Mouse (Mus musculus) limb, embryonic 14.5 days (tissue): ENCODE measurements around the gene AW551984. TPM values are rescaled to one million over a fixed set of nuclear protein-coding genes. Genes with fewer than 3 reads are reported as not detected.
A peak's percentile ranks its signal among the peaks of the same experiment; 100 is the strongest.

Experiments
- ATAC-seq: fragments of 200-750 bp; cut with Nextera tagmentation; 2 replicates; pipeline ENCODE4 v1.8.0; 2017; ENCODE audit warnings: low read depth, moderate number of reproducible peaks, moderate TSS enrichment; ENCODE audit not compliant: low FRiP score
- DNase-seq: peaks from one replicate; pipeline ENCODE4 v3.0.0-alpha.2; 2015; ENCODE audit warnings: low spot score
- H3K27ac ChIP-seq: fragments of 300-500 bp; sonication (generic); replicated peaks from 2 replicates; pipeline ENCODE4 v1.5.1; 2014; ENCODE audit warnings: low read depth, mild to moderate bottlenecking, low read length, moderate library complexity, mixed read lengths
- H3K27me3 ChIP-seq: fragments of 300-500 bp; sonication (generic); 2 replicates; pipeline ENCODE4 v1.6.1; 2014; ENCODE audit warnings: low read length, mixed read lengths; ENCODE audit not compliant: control insufficient read depth, insufficient read depth
- H3K36me3 ChIP-seq: fragments of 300-500 bp; sonication (generic); 2 replicates; pipeline ENCODE4 v1.6.1; 2014; ENCODE audit warnings: mild to moderate bottlenecking, low read length, moderate library complexity, mixed read lengths; ENCODE audit not compliant: control insufficient read depth, insufficient read depth
- H3K4me1 ChIP-seq: fragments of 300-500 bp; sonication (generic); 2 replicates; pipeline ENCODE4 v1.6.1; 2014; ENCODE audit warnings: antibody characterized with exemption, low read length, mixed read lengths; ENCODE audit not compliant: control insufficient read depth, insufficient read depth
- H3K4me2 ChIP-seq: fragments of 300-500 bp; sonication (generic); replicated peaks from 2 replicates; pipeline ENCODE4 v1.6.1; 2014; ENCODE audit warnings: low read depth, mild to moderate bottlenecking, low read length, moderate library complexity; ENCODE audit not compliant: severe bottlenecking
- H3K4me3 ChIP-seq: fragments of 300-500 bp; sonication (generic); replicated peaks from 2 replicates; pipeline ENCODE4 v1.5.1; 2014; ENCODE audit warnings: low read length
- H3K9ac ChIP-seq: fragments of 300-500 bp; sonication (generic); 2 replicates; pipeline ENCODE4 v1.6.1; 2014; ENCODE audit warnings: mild to moderate bottlenecking, low read depth, low read length, moderate library complexity; ENCODE audit not compliant: severe bottlenecking
- H3K9me3 ChIP-seq: fragments of 300-500 bp; sonication (generic); 2 replicates; pipeline ENCODE4 v1.6.1; 2016; ENCODE audit warnings: low read length; ENCODE audit not compliant: control insufficient read depth
- POLR2A ChIP-seq: fragments of 200-500 bp; IDR thresholded peaks from 2 replicates; pipeline ENCODE4 v1.8.0; 2012; ENCODE audit warnings: inconsistent platforms, mild to moderate bottlenecking, moderate library complexity, borderline replicate concordance; ENCODE audit not compliant: insufficient read depth, insufficient read length; ENCODE audit errors: extremely low read depth
- WGBS: fragments of 180-500 bp; shearing (Covaris S2); extraction: QIAGEN DNeasy Blood & Tissue Kit; methylation state at CpG from one replicate; pipeline ENCODE4 v1.1.7; 2014; 5-methylcytosine and 5-hydroxymethylcytosine counted together
- polyA plus RNA-seq, 2 experiments: library from polyadenylated mRNA; depleted of rRNA in 1 of 2; stranded (reverse) in 1 of 2; unstranded in 1 of 2; fragments of >200 nt; fragmentation: Nextera tagmentation in 1 of 2; extraction: Ambion mirVana in 1 of 2; gene quantifications; 2 replicates each; pipeline versions ENCODE4 v1.2.1 to v1.2.3; 2012 to 2014

Gene AW551984
- polyA plus RNA-seq, 2 experiments: 75.3 to 103 TPM

DNA sequence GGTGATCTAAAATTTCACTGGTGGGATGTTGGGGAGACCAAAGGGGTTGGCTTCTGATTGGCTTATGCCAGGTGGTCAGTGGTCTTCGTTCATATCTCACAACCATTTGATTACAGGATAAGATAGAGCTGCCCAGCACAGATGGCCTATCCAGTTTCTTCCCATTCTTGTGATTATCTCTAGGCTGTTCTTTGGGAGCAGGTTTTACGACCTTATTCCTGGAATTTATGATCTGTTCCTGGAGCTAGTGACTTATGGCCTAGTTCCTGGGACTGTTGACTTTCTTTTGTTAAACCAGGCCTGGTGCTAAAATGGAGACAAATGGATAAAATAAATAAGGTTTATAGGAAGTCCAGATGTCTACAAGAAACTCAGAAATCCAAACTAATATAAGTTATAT, 20.5 kb upstream of the AW551984 start:
- DNase-seq (no peak), ATAC-seq (no peak)
- Histone ChIP-seq H3K9me3 (no peaks in the 10 kb centered on the region), H3K9ac (no peak overlapping the region), H3K4me3 (no peak overlapping the region), H3K27ac (no peak overlapping the region), H3K4me2 (no peak overlapping the region), H3K4me1 (no peaks in the 10 kb centered on the region), H3K27me3 (no peaks in the 10 kb centered on the region), H3K36me3 (no peaks in the 10 kb centered on the region)
- WGBS: 48% methylated on average over 2 of the region's 2 CpGs
- TF ChIP-seq POLR2A: no peak

DNA sequence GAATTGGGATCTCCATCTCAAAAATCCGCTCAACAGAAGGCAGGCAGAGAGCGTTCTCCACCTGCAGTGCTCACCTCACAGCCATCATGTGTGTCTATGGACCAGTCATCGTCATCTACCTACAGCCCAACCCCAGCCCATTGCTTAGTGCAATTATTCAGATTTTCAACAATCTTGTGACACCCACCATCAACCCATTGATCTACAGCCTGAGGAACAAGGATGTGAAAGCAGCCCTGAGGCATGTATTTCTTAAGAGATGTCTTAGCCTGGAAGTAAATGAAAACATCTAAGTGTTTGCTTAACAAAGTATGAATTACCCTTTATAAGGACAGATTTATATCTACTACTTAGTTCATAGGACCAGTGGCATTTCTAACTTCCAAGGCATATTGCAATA, 19.6 kb upstream of the AW551984 start:
- Histone ChIP-seq H3K9ac (no peak overlapping the region), H3K4me2 (no peak overlapping the region), H3K27ac (no peak overlapping the region), H3K4me3 (no peak overlapping the region), H3K36me3 (no peaks in the 10 kb centered on the region), H3K27me3 (no peaks in the 10 kb centered on the region), H3K9me3 (no peaks in the 10 kb centered on the region), H3K4me1 (no peaks in the 10 kb centered on the region)
- ATAC-seq (no peak), DNase-seq (no peak)
- no peak for TF ChIP-seq POLR2A
- WGBS: 87% methylated on average over 3 of the region's 3 CpGs

DNA sequence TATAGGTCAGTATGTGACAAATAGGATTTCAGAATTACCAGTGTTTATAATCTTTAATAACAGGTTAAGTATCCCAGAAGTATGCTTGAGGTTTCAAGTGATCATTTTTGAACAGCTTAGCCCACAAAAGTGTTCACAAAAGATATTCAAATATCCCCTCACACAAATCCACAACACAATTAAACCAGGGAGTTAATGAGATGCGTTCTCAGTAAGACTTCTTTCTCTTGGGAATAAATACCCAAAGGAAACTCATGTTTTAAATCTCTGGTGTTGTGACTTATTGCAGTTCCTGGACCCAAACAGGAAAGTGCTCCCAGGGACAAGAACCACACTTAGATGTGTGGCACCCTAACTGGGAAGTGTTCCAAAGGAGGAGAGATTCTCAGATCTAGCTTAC, 16.9 kb upstream of the AW551984 start, which contains the start of gene Olfr960:
TSS of gene Olfr960 (plus strand) at position 301 of the 400 bp plus-strand sequence.
- H3K36me3 ChIP-seq: no peaks in the 10 kb centered on the region
- no peaks in the 10 kb centered on the region for H3K9me3 ChIP-seq
- no peaks in the 10 kb centered on the region for H3K4me1 ChIP-seq
- no peak for DNase-seq
- H3K9ac ChIP-seq: no peak within 1 kb of the TSS
- TF ChIP-seq POLR2A: no peak
- WGBS: 91% methylated on average over 1 of the region's 1 CpGs
- H3K4me3 ChIP-seq: no peak within 1 kb of the TSS
- H3K27ac ChIP-seq: no peak within 1 kb of the TSS
- no peak for ATAC-seq
- H3K27me3 ChIP-seq: no peaks in the 10 kb centered on the region
- H3K4me2 ChIP-seq: no peak within 1 kb of the TSS

DNA sequence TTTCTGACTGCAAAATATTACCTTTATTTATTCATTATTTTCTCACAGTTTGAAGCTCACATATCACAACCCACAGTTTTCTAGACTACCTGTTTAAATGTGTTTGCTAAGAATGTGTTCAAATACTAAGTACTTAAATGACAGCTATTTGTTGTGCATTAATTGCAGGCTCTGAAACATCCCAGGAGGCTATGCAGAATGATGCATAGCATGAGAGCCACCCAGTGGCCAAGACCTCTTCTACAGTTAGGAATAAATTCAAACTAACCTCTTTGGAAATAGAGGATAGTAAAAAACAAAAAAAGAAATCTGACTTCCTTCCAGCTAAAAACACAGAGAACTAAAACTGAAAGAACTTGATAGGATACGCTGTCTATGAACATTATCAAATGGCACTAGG, 7.8 kb upstream of the AW551984 start:
- Histone ChIP-seq H3K27me3 (no peaks in the 10 kb centered on the region), H3K4me3 (no peak overlapping the region), H3K36me3 (no peaks in the 10 kb centered on the region), H3K9ac (no peak overlapping the region), H3K27ac (no peak overlapping the region), H3K4me2 (no peak overlapping the region), H3K9me3 (no peaks in the 10 kb centered on the region), H3K4me1 (no peaks in the 10 kb centered on the region)
- no peak for TF ChIP-seq POLR2A
- whole genome bisulfite sequencing: 51% methylated on average over 1 of the region's 1 CpGs
- ATAC-seq (no peak), DNase-seq (peak; percentile 21)

DNA sequence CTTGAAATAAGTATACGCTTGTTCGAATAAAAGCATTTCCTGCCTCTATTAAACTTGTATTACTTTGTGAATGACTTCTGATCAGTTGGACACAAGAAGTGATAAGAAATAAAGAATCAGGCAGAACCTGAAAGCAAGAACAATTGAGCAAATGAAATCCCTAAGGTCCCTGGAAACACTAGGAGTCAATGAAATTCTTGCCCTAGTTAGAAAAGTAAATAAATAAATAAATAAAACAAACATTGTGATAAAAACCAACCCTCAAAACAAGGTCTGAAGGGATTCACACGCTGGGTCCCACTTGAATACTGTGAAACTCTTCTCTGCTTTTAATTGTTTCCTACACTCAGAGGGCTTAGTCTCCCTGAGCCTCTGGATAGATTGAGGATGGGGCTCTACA, 6.2 kb upstream of the AW551984 start, which contains the start of gene Olfr148:
TSS of gene Olfr148 (plus strand) at position 301 of the 400 bp plus-strand sequence.
- Histone ChIP-seq H3K4me2 (no peak within 1 kb of the TSS), H3K9me3 (no peaks in the 10 kb centered on the region), H3K27me3 (no peaks in the 10 kb centered on the region), H3K36me3 (no peaks in the 10 kb centered on the region), H3K27ac (no peak within 1 kb of the TSS), H3K4me3 (no peak within 1 kb of the TSS), H3K4me1 (no peaks in the 10 kb centered on the region), H3K9ac (no peak within 1 kb of the TSS)
- no peak for TF ChIP-seq POLR2A
- 78% methylated on average over 3 of the region's 3 CpGs for WGBS
- no peak for ATAC-seq
- no peak for DNase-seq

DNA sequence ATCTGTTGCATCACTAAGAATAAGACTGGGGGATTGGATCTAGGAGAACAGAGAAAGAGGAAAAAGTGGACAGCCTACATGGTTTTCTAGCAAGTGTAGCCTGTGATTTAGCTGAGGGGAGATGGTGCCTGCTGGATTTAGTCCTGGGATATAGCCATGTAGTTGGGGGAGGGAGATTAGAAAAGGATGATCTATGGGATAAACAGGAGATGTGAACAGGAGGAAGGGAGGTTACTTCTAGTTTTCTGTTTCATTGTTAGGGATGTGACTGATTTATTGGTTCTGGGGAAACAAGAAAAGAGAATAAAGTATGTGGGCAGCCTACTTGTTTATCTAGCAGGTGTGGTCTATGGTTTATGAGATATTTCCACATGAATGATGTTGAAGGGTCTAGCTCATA, 4.3 kb upstream of the AW551984 start:
- no peak overlapping the region for H3K9ac ChIP-seq
- no peak overlapping the region for H3K4me3 ChIP-seq
- DNase-seq (no peak), ATAC-seq (no peak)
- no peaks in the 10 kb centered on the region for H3K27me3 ChIP-seq
- no peak for TF ChIP-seq POLR2A
- H3K4me1 ChIP-seq: no peaks in the 10 kb centered on the region
- H3K36me3 ChIP-seq: no peaks in the 10 kb centered on the region
- H3K4me2 ChIP-seq: no peak overlapping the region
- no peak overlapping the region for H3K27ac ChIP-seq
- no peaks in the 10 kb centered on the region for H3K9me3 ChIP-seq
